Mouse (Mus musculus) lung, adult 2 months (tissue): ENCODE data around the gene Izumo2. TPM values are rescaled to one million over a fixed set of nuclear protein-coding genes. Genes with fewer than 3 reads are reported as not detected.

Source experiments
- DNase-seq: peaks from one replicate; pipeline ENCODE4 v3.0.0; 2022
- H3K4me1 ChIP-seq: fragments of 200-500 bp; 2 replicates; pipeline ENCODE4 v1.6.1; 2011; ENCODE audit warnings: low read length; ENCODE audit not compliant: control insufficient read depth, insufficient read depth
- H3K4me3 ChIP-seq: fragments of 200-500 bp; replicated peaks from 2 replicates; pipeline ENCODE3; 2011; ENCODE audit warnings: low read depth, mild to moderate bottlenecking, control low read depth, low read length; ENCODE audit errors: extremely low read depth
- CTCF ChIP-seq: fragments of 200-500 bp; IDR thresholded peaks from 2 replicates; pipeline ENCODE4 v1.5.1; 2011; ENCODE audit warnings: mild to moderate bottlenecking, low read length, control low read depth; ENCODE audit not compliant: insufficient read depth
- POLR2A ChIP-seq: fragments of 200-500 bp; IDR thresholded peaks from 2 replicates; pipeline ENCODE4 v1.6.1; 2011; ENCODE audit warnings: low read depth, mild to moderate bottlenecking, control low read depth, low read length, borderline replicate concordance; ENCODE audit errors: extremely low read depth
- whole genome bisulfite sequencing: fragments of 180-500 bp; shearing (Covaris S2); methylation state at CpG from one replicate; pipeline ENCODE4 v1.1.7; 2018; 5-methylcytosine and 5-hydroxymethylcytosine counted together
- polyA plus RNA-seq: library from polyadenylated mRNA; depleted of rRNA; stranded (reverse); fragments of >200 nt; gene quantifications from 2 replicates; pipeline ENCODE4 v1.2.3, GENCODE M21; 2012; rRNA removed

Izumo2 gene
- not detected in 2 replicates for polyA plus RNA-seq

DNA sequence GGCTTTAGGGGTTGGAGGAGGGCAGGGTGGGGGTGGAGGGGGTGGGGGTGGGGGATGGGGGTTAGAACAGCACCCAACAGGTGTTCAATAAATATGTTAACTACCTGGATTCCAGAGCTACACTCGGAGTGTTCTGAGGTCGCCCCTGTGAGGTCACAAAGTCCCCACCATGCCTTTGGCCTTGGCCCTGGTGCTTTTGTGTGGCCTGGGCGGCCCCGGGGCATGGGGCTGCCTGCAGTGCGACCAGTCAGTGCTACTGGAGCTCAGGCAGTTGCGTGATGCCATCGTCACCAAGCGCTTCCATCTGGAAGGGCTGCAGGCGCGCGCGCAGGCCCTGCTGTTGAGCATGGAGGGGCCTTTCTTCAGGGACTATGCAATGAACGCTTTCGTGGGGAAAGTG is at the start of gene Izumo2:
Izumo2 (plus strand) TSS at position 169 of the 400 bp plus-strand sequence.
- DNase-seq, result no peak
- TF ChIP-seq POLR2A, result no peak
- TF ChIP-seq CTCF, result no peak
- Histone ChIP-seq H3K4me1 (no peaks in the 10 kb centered on the region), H3K4me3 (no peak within 1 kb of the TSS)
- WGBS, result 73% methylated on average over 14 of the region's 14 CpGs

DNA sequence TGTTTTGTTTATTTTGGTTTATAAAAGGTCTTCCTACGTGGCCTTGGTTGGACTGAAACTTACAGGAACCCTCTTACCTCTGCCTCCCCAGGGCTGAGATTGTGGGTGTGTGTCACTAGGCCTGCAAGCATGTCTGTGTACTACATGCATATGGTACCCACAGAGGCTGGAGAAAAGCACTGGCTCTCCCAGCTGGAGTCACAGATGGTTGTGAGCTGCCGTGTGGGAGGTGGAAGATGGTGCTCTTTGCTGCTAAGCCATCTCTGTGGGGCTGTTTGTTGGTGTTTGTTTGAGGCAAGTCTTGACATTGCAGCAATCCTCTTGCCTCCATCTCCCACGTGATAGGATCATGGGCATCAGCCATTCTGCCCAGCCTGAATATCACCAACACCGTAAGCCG is 47.3 kb upstream of the Izumo2 start:
- Histone ChIP-seq H3K4me3 (no peak overlapping the region), H3K4me1 (peaks cover 5% of the 10 kb centered on the region)
- no peak for DNase-seq
- WGBS, result 60% methylated on average over 5 of the region's 5 CpGs
- no peak for TF ChIP-seq CTCF
- no peak for TF ChIP-seq POLR2A

DNA sequence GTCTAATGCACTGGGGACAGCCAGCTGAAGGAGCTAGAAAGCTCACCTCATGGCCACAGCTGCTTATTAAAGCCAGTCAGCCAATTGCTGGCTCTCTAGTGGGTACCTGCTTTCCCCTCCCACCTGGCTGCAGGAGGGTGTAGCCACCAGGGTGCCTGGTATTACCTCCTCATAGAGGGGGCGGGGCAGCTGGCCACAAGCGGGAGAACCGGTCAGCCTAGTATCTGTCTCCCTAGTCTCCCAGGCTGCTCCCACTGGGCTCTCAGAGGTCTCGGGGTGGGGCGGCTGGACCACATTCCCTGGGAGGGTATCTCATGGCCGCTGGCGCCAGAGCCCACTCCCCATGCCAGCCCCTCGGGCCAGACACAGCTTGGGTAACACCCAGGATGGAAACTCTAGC is 46.4 kb upstream of the Izumo2 start:
- peak; percentile 84 for DNase-seq
- TF ChIP-seq POLR2A (no peak), CTCF (no peak)
- WGBS, result 18% methylated on average over 8 of the region's 8 CpGs

DNA sequence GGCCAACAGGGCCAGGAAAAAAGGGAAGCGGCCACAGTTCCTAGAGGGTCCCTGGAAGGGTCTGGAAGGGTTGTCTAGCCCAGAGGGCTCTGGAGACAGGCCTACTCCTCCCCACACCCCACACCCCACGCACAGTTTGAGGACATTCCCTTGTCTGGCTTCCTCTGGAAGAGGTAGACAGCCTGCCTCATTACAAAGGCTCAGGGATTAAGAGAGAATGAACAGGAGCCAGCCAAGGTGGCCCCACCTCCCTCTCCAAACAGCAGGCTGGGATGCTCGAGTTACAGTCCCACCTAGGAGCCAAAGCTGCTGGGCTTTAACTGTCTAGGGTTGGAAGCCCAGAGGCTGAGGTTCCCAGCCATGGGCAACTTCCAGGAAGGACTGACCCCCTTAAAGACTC is 46.0 kb upstream of the Izumo2 start:
- no peak overlapping the region for H3K4me3 ChIP-seq
- TF ChIP-seq CTCF (no peak), POLR2A (no peak)
- peaks cover 5% of the 10 kb centered on the region for H3K4me1 ChIP-seq
- 14% methylated on average over 3 of the region's 3 CpGs for WGBS
- peak; percentile 52 for DNase-seq

More for the DNA sequence above, 46.4 kb upstream of the Izumo2 start:
- H3K4me3 ChIP-seq, result no peak overlapping the region
- peaks cover 5% of the 10 kb centered on the region for H3K4me1 ChIP-seq

DNA sequence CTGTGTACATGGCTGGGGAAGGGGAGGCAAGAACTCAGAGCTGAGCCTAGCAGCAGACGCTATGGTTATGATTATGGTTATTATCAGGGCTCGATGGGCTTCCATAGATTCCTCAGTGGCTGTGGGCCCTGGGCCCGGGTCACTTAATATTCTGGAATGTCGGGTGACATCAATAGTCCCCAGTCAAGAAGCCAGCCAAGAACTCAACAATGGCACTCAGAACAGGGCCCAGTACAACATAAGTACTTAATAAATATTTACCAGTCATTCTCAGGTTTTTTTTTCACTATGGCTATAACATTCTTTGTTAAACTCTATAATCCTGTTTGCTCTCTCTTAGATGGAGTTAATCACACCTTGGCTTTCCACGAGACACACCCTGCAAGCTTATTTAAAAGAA is 45.0 kb upstream of the Izumo2 start:
- 57% methylated on average over 5 of the region's 5 CpGs for WGBS
- DNase-seq, result peak; percentile 61
- Histone ChIP-seq H3K4me3 (no peak overlapping the region), H3K4me1 (peaks cover 5% of the 10 kb centered on the region)
- TF ChIP-seq CTCF (no peak), POLR2A (no peak)

DNA sequence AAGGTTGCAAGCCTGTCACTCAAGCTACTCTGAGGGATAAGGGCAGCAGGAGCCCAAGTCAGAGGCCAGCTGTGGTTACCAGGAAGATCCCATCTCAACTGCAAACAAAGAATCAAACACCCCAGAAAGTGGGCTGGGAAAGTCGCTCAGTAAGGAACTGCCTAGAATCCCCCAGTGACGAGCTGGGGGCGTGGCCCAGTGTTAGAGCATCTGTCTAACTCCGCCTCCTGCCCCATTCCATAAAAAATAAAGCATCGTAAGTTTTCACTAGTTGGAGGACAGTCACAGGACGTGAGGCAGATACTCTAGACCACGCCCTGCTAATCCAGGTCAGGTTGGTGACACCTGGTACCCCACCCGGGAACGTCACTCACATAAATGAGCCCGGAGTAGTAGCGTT is 43.8 kb upstream of the Izumo2 start:
- WGBS, result 35% methylated on average over 11 of the region's 11 CpGs
- H3K4me3 ChIP-seq, result no peak overlapping the region
- no peak for DNase-seq

DNA sequence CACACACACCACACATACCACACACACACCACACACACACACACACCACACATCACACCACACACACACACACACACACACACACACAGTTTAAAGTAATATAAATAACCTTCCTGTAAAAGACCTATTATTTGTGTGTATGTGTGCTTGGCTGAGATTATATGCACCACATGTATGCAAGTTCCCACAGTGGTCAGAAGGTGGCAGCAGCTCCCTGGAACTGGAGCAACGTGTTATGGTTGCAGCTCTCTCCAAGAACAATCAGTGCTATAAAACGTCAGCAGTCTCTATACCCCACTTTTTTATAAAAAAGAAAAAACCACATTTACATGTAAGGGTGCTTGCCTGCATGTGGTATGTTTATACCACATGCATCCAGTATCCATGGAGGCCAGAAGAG is 42.1 kb upstream of the Izumo2 start:
- 65% methylated on average over 2 of the region's 2 CpGs for WGBS
- Histone ChIP-seq H3K4me1 (peaks cover 5% of the 10 kb centered on the region), H3K4me3 (no peak overlapping the region)
- TF ChIP-seq CTCF, result peak; percentile 59; the same call in 1 of the 2 replicates
- TF ChIP-seq POLR2A, result no peak
- no peak for DNase-seq

More for the DNA sequence above, 43.8 kb upstream of the Izumo2 start:
- H3K4me1 ChIP-seq, result peaks cover 5% of the 10 kb centered on the region
- TF ChIP-seq CTCF, result no peak
- TF ChIP-seq POLR2A, result no peak

DNA sequence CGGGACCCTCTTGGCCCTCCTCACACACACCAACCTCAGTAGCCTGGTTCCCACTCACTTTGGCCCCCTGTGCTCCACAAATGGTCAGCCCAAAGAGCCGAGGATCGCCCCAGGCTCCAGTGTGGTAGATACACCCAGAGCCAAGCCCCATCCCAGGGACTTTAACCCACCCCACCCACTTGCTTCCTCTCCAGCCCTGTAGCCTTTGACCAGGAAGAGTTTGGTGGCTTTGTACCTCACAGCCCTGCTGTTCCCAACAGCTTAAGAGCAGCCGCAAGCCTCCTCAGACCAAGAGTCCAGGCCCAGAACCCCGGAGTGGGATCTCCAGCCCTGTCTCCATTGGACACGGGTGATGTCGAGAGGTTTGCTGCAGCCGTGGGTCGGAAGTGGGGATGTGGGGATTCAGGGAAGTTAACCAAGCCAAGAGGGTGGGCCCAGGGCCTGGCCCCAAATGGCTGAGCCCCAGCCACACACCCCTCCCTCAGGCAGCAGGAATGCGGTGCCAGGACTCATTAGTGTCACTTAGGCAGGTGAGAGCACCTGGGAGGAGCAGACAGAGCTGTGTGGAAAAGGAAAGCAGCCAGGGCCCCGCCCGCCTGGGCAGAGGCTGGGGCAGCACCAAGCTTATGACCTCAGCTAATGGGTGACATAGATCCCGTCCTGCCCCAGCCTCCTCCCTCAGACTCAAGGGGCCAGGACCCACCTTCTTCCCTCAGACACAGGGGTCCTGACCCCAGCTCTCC is 40.4 kb upstream of the Izumo2 start:
- Histone ChIP-seq H3K4me1 (peaks cover 3% of the 10 kb centered on the region), H3K4me3 (peak overlapping the region; percentile 71)
- peak; percentile 75 for DNase-seq
- TF ChIP-seq POLR2A, result peak; percentile 55; the same call in 1 of the 2 replicates
- no peak for TF ChIP-seq CTCF
- WGBS, result 52% methylated on average over 13 of the region's 13 CpGs

- peaks cover under 1% of the 10 kb centered on the region; the same call in 1 of the 2 replicates for H3K4me1 ChIP-seq
- WGBS, result 17% methylated on average over 21 of the region's 21 CpGs
- DNase-seq, result peak; percentile 76
- TF ChIP-seq POLR2A, result peak; percentile 85; the same call in 1 of the 2 replicates
- TF ChIP-seq CTCF, result no peak
- peak overlapping the region; percentile 71 for H3K4me3 ChIP-seq
Observed at GRCm38 (mm10) chr7:44669103-44669502, 39.4 kb upstream of the Izumo2 start.

DNA sequence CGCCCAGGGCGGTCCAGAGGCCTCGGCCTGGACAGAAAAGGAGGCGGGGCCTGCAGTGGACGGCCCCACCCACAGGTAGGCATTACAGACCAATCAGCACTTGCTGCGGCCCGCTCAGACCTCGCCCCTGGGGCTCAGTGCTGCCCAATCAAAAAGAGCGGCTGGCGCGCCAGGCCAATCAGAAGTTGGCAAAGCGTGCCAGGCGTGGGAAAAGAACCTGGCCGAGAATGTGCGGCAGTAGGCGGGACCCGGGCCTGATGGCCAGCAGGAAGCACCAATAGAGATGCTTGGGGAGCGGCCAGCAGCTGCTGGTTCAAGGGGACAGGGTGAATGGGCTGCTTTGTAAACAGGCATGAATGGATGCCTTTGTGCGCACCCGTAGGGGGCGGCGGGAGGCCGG is 37.7 kb upstream of the Izumo2 start, which contains the start of gene Myh14:
Myh14 (minus strand) TSS at position 41 of the 400 bp plus-strand sequence.
- DNase-seq, result peak; percentile 87
- Histone ChIP-seq H3K4me3 (peak within 1 kb of the TSS; percentile 41), H3K4me1 (no peaks in the 10 kb centered on the region; the same call in 1 of the 2 replicates)
- TF ChIP-seq CTCF (no peak), POLR2A (no peak)
- WGBS, result under 1% methylated on average over 23 of the region's 23 CpGs
